Mouse (Mus musculus) gastrocnemius, postnatal 10 days (tissue): ENCODE data around the gene Kri1. TPM values are rescaled to one million over a fixed set of nuclear protein-coding genes. Genes with fewer than 3 reads are reported as not detected.
"Not testable (repeated sequence)": the region's sequence is repeated elsewhere in the genome, so short reads cannot be mapped to it uniquely, and the experiment has no call there.

ENCODE experiments used
- DNase-seq: peaks from one replicate; pipeline ENCODE4 v3.0.0; 2021; ENCODE audit warnings: mixed read lengths
- total RNA-seq, 2 experiments: library from RNA; stranded (reverse); gene quantifications; 2 replicates each; pipeline ENCODE4 v1.2.3; 2021

The Kri1 gene
- total RNA-seq, 2 experiments from 2014 or later = 10.8 to 14.5 TPM

- no peak for DNase-seq
Measured at GRCm38 (mm10) chr9:21273520-21274228, 14.1 kb downstream of the Kri1 start.

- no peak for DNase-seq
Measured at GRCm38 (mm10) chr9:21273094-21273493, 14.7 kb downstream of the Kri1 start.

- no peak for DNase-seq
Measured at GRCm38 (mm10) chr9:21272391-21272790, 15.4 kb downstream of the Kri1 start.

- not testable (repeated sequence) for DNase-seq
Measured at GRCm38 (mm10) chr9:21269590-21269989, 18.2 kb downstream of the Kri1 start.

- DNase-seq = no peak
Measured at GRCm38 (mm10) chr9:21268305-21268704, 19.5 kb downstream of the Kri1 start.

GRCm38 (mm10) chr9:21266889-21267288 lies 20.9 kb downstream of the Kri1 start:
- no peak for DNase-seq

- DNase-seq = no peak
Measured at GRCm38 (mm10) chr9:21265611-21266010, 22.2 kb downstream of the Kri1 start.

GRCm38 (mm10) chr9:21265000-21265561 lies 22.7 kb downstream of the Kri1 start, which contains the start of gene Atg4d:
Gene Atg4d, plus strand, starts transcription at chr9:21265293.
- peak; percentile 99 for DNase-seq

- DNase-seq = no peak
Measured at GRCm38 (mm10) chr9:21264272-21264999, 23.3 kb downstream of the Kri1 start.

GRCm38 (mm10) chr9:21261831-21262230 lies 25.9 kb downstream of the Kri1 start:
- DNase-seq = no peak

- no peak for DNase-seq
Measured at GRCm38 (mm10) chr9:21260491-21261040, 27.2 kb downstream of the Kri1 start.

GRCm38 (mm10) chr9:21256349-21256748 lies 31.4 kb downstream of the Kri1 start:
- DNase-seq = not testable (repeated sequence)

GRCm38 (mm10) chr9:21254690-21255089 lies 33.1 kb downstream of the Kri1 start:
- no peak for DNase-seq

GRCm38 (mm10) chr9:21251116-21251735 lies 36.5 kb downstream of the Kri1 start:
- DNase-seq = no peak

GRCm38 (mm10) chr9:21250509-21250908 lies 37.3 kb downstream of the Kri1 start:
- no peak for DNase-seq

GRCm38 (mm10) chr9:21249629-21250508 lies 37.9 kb downstream of the Kri1 start:
- no peak for DNase-seq

- peak; percentile 60 for DNase-seq
Measured at GRCm38 (mm10) chr9:21248326-21248725, 39.4 kb downstream of the Kri1 start, which contains the start of gene S1pr5. Gene S1pr5, minus strand, starts transcription at chr9:21248443.

GRCm38 (mm10) chr9:21246342-21246741 lies 41.4 kb downstream of the Kri1 start:
- no peak for DNase-seq

- DNase-seq = no peak
Measured at GRCm38 (mm10) chr9:21245113-21245487, 42.7 kb downstream of the Kri1 start.

GRCm38 (mm10) chr9:21244428-21245112 lies 43.2 kb downstream of the Kri1 start:
- DNase-seq = no peak
